ENCODE assay signal across 8 mouse cellular contexts in the genomic region with DNA sequence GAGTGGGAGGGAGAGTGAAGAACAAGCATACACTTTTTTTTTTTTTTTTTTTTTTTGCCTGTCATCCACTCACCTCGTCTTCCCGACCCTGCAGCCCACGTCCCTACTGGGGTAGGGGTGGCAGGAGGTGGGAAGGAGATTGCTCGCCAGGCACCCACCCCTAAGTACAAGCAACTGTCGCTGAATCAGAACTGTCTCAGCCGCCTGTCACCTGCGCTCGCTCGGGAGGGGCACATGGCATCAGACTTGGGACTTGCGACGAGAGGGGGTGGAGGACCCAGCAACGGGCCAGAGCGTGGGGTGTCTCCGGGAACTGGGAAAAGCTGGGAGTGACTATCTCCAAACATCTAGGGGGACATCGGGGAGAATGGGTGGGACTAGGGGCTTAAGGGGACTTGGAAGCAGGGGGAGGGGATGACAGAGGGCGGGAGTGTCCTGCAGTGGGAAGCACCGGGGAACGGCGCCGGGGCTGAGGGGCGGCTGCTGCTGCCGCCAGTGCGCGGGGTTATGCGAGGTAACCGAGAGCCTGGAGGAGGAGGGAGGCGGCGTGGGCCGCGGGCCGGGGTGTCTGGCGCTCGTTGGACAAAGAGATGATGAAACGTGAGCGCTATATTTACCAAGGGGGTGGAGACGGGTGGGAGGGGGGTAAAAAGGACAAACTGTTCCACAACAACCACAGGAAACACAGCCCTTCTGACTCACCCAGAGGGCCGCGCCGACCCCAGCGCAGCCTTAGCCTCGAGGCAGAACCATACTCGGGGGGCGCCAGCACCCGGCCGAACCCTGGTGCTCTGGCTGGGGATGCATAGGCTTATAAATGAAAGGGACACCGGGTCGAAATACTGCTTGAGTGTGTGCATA. TPM values are rescaled to one million over a fixed set of nuclear protein-coding genes. Genes with fewer than 3 reads are reported as not detected.
DNase-seq lines count a peak whose midpoint lies in the region; ATAC-seq lines count a peak whose summit lies in the region.

No protein-coding gene starts in this region.

- WGBS in hindbrain, embryonic 12.5 days: under 1% methylated on average over 45 of the region's 47 CpGs

- H3K27me3 ChIP-seq in hindbrain, embryonic 12.5 days: peaks cover 67% of the 10 kb centered on the region

- H3K9me3 ChIP-seq in hindbrain, embryonic 12.5 days (replicated peaks): no peaks in the 10 kb centered on the region

- peak overlapping the region; percentile 90 for H3K4me2 ChIP-seq in hindbrain, embryonic 12.5 days (replicated peaks)

- H3K4me3 ChIP-seq in hindbrain, embryonic 12.5 days: peak overlapping the region; percentile 41

- H3K36me3 ChIP-seq in hindbrain, embryonic 12.5 days: no peaks in the 10 kb centered on the region

- ATAC-seq in hindbrain, embryonic 12.5 days (ENCODE audit: low FRiP score): peak; percentile 50

- no peak overlapping the region for H3K27ac ChIP-seq in hindbrain, embryonic 12.5 days

- H3K9ac ChIP-seq in hindbrain, embryonic 12.5 days: peak overlapping the region; percentile 56

- peak; percentile 89 for DNase-seq in Muller cell, postnatal 12 days (ENCODE audit: inconsistent ontology term)
- peak; percentile 93 for DNase-seq in cerebellum, adult 9-11 months
- DNase-seq in frontal cortex, postnatal 10 days (ENCODE audit: low spot score in 2 of 2): peak; percentile 81 to 88
- DNase-seq in layer of hippocampus, postnatal 36 days: peak; percentile 84
- DNase-seq in lung, postnatal 25 days (ENCODE audit: low spot score): peak; percentile 96
- peak; percentile 87 for DNase-seq in ovary, postnatal 36 days (ENCODE audit: low spot score)
- DNase-seq in thymus, postnatal 36 days: peak; percentile 26 to 37

- H3K4me1 ChIP-seq in hindbrain, embryonic 12.5 days: peaks cover 31% of the 10 kb centered on the region

RNA-seq across cellular contexts. Expression of a gene that starts 6.4 kb away (rescaled TPM):
- polyA plus RNA-seq in hindbrain, embryonic 12.5 days (2016; fragmentation: Nextera tagmentation; extraction: Ambion mirVana): 1.6 and 2.1 TPM in 2 replicates
- total RNA-seq in layer of hippocampus, postnatal 36 days (2021): 100 to 1,000 TPM; 160 to 182 TPM

Comparison
In these comparisons a context has a peak if more than half of its experiments do, and no peak if none do; other contexts are left out.
1. DNase-seq: peak in every context shown above with its lines; median percentile 96 in lung, postnatal 25 days; 93 in cerebellum, adult 9-11 months; 89 in Muller cell, postnatal 12 days; 87 in ovary, postnatal 36 days; 84 in frontal cortex, postnatal 10 days; 84 in layer of hippocampus, postnatal 36 days; 32 in thymus, postnatal 36 days.